Mouse (Mus musculus): ENCODE measurements around the gene Slc35f3.

GRCm38 (mm10) chr8:126327786-126328185 is 29.4 kb downstream of the Slc35f3 start:
- TF ChIP-seq CTCF (IDR thresholded peaks at IDR 0.05; ENCODE audit: control insufficient read depth, insufficient read depth, insufficient read length) (no peak), MYOG (IDR thresholded peaks at IDR 0.05; ENCODE audit: control insufficient read depth, extremely low read depth, insufficient read length) (no peak), CEBPB (IDR thresholded peaks at IDR 0.05; ENCODE audit: low read depth) (no peak)

All from C2C12 (cell line).